Mouse (Mus musculus): ENCODE results near the gene Tsc22d1. TPM values are rescaled to one million over a fixed set of nuclear protein-coding genes. Genes with fewer than 3 reads are reported as not detected.
A peak's percentile ranks its signal among the peaks of the same experiment; 100 is the strongest.

Tsc22d1 gene
- total RNA-seq, 2 experiments from 2014 or later, result 540 to 554 TPM

DNA sequence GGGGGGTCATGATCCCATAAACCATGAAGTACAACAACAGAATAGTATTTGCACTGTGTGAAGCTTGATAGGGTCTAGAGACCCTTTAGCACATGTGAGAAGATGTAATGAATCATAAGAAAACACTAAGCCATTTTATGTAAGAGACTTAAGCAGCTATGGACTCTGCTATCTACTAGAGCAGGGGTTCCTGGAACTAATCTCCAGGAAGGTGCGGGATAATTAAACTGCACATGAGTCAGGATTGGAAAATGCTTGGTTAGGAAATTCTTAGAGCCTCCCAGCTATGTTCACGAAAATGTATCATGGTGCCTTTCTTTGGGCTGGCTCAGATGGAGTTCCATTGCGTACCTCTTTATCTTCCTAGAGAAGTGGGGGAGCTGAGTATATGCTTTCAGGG, 106.5 kb downstream of the Tsc22d1 start:
- no peak for DNase-seq

DNA sequence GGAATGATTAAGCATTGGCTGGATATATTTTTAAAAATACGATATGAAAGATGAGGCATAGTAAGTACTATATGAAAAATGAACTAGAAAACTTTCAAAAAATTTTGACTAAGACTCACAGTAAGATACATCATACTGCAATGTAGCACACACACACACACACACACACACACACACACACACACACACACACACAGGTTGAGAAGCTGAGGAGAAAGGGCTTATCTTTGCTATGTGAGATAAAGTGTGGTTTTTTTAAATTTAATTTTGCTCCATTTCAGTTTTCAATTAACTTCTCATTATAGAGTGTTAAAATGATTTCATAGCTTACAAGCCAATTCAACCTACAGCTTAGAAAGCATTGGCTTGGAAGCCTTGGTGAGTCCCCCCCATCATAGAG, 108.6 kb downstream of the Tsc22d1 start:
- no peak for DNase-seq

DNA sequence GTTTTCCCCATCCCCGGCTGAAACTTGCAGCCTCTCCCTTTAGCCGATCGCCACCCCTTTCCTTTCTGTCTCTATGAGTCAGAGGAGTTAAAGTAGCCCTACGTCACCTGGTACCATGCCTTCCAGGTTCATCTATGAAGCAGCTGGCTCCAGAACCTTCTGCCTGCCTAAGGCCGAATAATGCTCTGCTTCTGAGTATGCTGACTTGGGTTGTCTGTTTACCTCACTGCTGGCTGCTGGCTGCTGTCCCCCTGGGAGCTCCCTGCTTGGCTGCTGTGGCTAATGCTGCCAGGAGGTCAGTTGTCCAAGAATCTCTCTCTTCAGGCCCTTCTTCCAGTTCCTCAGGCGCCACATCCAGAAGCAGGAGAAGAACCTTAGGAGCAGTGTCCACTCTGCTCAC, 111.7 kb downstream of the Tsc22d1 start:
- DNase-seq, result no peak

DNA sequence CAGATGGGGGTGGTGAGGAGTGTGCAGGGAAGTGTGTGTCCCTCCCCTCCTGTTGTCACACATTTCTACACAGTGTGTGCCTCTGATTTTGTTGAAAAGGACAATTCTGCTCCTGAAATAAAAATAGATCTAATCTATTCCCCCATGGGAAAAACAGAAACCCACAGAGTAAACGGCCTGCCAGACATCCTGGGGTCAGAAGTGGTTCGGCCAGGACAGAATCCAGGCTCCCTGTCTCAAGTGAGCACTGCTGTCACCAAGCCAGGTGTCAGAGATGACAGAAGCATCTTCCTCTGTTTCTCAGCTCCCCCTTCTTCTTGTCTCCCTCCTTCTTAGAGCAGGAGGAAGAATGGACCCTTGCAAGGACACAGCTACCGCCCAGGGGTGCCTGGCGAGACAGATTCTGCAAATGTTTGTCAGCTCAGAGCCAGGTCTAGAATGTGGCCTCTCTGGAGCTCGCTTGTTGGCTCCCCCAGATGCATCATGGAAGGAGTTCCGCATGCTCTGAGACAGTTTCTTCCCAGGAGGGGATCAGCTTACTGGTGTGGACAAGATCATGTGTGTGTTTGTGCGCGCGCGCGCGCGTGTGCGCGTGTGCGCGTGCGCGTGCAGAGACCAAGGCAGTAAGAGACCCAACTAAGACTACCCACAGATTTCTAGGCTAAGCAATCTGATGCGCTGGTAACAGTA, 112.4 kb downstream of the Tsc22d1 start:
- no peak for DNase-seq

DNA sequence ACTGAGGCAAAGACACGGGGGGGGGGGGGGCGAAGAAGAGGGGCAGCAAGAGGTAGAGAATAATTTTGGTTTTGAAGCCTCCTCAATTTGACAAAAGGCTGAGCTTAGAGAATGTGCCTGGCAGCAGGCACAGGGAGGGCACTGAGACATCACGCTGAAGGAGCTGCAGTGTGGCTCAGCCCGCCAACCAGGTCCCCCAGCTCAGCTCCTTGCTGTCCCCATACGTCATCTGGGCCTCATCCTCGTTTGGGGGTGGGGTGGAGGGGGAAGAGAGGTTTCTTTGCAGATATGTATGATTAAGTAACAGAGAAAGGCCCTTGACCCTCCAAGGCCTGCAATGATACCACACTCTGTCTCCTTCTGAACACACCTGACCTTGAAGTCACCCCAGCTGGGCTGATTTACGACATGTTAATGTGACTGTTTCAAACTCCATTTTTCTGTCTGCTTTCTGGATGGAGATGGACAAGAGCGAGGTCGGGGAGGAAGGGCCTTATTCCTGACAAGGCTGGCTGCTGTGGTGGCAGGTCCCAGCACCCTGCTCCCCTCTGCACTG, 113.1 kb downstream of the Tsc22d1 start:
- no peak for DNase-seq

DNA sequence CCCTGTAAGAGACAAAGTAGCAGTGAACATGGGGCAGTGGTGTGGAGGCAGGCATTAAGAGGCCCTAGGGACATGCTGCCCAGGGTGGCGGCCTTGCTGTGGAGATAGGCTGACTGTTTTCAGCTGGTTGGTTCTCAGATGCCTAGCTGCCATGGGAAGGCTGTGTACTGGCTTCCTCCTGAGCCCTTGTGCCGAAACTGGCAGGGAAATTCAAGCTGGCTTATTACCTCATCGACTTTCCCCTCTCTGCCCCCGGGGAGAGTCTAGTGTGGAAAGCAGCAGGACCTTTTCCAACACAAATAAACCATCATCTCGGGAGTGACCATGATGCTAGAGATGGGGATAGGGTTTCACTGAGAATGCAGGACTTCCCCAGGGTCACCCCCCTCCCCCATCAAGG, 113.9 kb downstream of the Tsc22d1 start:
- DNase-seq, result no peak

DNA sequence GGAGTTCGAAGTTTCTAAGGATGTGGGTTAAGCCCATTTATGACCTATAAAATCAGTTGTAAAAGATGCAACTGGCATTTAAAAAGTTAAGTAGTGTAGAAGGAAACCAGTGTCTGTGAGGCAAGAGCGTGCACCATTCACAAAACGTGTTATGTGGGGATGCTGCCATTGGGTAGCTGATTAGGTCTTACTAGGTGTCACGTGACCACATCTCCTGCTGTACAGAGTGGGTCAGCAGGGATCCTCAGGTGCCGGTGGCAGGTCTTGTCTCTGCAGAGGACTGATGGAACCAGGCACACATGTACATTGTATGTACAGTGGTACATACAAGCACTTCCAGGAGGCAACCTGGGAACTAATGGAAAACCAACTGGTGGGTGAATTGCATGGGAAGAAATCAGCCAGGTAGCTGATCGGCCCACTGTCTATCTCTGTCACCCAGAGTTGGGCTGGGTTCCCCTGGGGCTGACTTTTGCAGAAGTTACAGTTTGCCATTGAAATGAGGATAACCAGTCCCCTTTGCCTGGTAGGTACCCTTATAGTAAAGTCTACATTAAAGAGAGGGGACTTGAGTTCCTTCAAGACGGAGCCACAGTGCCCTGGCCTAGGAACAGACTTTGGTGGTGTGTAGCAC, 116.4 kb downstream of the Tsc22d1 start:
- DNase-seq, result no peak

DNA sequence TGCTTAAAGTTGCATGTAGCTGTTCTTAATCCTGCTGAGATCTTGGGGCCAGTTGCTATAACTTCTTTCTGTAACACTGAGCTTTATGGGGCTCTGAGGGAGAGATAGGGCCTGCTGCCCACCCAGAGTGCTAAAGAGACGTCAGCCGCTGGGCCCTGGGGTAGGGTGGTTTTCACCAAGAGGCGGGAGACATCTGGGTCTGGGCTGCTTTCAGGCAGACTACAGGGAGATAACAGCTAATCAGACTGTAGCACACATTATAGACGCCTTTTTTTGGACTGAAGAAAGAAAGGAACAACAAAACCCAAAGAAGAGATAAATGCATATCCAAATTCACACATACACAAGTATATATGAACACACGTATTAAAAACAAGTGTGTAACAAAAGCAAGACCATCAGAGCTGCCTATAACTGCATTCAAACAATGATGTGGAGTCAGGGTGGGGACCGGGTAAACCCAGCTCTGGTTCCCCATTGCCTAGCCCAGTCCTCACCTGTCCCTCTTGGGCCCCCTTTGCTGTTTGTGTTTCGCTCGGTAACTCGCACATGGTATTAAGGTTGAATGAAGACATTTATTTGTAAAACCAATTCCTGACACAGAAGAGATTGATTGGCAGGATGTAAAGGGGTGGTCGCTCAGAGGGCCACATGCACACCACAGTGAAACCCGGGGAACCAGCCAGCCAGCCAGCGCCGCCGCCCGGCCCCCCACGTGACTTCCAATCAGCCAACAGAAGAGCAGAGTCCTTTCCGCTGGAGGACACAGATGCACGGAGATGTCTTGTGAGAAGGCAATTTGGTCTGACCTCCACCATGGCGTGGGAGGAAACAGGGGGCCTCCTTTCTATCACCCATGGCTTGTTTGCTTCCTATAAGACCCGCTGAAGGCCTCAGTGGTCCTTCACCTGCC, 117.8 kb downstream of the Tsc22d1 start:
- no peak for DNase-seq

DNA sequence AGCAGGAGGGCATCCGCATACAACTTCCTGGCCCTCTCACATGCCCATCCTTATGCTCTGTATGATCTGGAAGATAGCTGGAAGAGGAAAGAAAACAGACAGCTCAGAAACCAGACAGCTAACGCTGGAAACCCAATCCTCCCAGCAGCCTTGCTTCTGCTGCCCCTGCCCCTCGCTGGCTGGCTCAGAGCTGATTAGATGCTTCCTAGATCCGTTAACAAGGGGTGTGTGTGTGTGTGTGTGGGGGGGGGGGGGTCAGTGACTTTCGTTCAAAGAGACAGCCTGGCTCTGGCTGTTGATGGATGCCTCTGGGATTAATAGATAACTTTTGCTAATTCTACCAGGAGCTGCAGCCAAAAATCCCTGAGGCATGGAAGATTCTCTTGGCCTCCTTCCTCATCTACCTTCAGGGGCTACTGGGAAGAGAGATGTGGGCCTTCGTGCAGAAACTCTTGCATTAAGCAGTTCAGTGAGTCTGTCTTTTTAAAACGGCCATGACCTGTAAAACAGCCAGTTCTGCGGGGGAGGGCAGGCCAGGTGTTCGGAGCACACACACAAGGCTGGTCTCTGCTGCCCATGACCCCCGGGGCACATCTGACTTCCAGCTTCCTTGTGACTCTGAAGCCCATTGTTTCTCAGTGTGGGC, 118.5 kb downstream of the Tsc22d1 start:
- DNase-seq, result no peak

DNA sequence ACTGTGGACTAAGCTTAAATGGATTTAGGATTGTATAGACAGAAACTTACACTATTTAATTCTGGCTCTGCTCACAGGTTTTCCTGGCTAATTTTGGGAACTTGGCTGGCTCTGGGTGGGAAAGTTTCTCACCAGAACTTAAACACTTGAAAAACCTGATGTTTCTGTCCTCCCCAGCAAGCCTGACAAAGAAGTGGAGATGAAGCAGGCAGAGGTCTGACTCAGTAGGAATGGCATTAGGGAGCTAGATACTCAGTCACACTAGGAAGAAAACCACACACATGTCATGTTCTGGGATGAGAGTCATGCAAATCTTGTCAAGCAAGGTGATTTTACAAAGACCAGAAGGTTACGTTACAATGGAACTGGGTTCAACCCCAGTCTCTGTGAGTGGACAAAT, 120.3 kb downstream of the Tsc22d1 start:
- DNase-seq, result no peak

DNA sequence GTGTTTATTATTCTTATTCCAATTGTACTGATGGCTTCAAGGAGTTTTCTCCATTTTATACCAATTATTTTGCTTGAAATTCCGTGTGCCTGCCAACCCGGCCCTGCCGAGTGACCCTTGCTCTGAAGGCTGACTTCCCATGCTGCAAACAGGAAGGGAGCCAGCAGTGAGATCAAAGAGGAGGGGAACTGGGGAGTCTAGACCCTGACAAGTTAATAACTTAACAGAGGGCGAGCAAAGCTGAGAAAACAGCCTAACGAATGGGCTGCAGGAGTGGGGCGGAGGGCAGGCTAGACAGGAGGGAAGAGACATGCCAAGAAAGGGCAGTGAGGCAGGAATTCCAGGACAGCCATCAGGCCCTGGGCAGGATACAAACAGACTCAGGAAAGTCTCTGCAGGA, 122.2 kb downstream of the Tsc22d1 start:
- DNase-seq, result no peak

DNA sequence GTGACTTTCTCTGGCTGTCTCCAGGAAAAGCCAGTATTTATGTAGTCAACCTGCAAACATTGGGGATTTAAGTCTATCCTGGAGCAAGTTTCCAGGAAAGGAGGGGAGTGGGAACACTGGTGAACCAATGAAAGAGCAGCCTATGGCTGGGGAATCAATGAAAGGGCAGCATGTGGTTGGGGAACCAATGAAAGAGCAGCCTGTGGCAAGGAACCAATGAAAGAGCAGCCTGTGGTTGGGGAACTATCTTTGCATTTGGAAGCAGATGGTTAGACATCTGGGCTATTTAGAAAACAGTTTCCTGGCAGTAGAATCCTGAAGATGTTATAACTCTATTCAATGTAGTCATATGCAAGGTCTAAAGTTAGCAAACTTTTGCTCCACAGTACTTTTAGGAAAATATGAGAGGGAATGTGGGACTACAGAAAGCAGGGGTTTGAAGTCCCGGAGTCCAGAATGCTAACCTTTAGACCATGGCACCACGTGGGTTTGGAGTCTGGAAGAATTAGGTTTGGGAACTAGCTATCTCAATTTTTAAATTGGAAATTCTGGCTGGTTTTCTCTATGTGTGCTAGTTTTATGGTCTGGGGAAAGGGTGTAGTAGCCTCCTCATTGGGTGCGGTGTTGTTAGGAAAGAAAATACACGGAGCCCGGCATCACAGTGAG, 125.4 kb downstream of the Tsc22d1 start:
- no peak for DNase-seq

DNA sequence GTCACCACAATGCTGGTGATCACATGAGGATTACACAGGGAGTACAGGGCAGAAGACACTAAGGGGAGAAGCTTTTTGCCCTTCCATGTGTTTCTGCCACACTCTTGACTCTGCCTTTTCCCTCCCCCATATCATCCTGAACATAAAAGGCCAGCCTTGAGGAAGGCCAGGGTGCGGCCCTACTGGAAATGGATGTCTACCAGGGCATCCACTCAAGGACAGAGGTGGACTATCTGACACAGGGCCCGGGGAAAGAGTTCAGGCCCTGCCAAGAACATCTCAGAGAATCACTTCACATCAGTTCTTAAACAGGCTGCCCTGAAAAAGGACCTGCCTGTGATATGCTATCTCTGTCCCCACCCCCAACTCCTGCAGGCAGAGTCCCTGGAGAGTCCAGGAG, 126.6 kb downstream of the Tsc22d1 start:
- DNase-seq, result no peak

DNA sequence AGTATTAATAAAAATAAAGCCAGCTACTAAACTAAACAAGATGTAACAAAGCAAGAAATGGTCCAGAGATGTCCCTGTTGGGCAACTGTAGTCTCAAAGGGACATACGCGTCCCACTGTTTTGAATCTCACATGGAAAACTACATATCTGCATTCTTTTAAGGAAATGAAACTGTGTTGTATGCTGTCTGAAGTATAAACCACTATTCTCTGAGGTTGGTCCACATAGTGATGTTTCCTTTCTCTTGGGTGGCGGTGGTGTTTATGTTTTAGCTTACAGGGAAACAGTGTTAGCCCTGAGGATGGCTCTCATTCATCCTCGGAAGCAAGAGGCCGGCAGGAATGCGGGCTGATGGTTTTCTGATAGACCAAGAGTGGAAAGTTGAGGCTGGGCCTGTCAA, 129.4 kb downstream of the Tsc22d1 start:
- DNase-seq, result no peak

DNA sequence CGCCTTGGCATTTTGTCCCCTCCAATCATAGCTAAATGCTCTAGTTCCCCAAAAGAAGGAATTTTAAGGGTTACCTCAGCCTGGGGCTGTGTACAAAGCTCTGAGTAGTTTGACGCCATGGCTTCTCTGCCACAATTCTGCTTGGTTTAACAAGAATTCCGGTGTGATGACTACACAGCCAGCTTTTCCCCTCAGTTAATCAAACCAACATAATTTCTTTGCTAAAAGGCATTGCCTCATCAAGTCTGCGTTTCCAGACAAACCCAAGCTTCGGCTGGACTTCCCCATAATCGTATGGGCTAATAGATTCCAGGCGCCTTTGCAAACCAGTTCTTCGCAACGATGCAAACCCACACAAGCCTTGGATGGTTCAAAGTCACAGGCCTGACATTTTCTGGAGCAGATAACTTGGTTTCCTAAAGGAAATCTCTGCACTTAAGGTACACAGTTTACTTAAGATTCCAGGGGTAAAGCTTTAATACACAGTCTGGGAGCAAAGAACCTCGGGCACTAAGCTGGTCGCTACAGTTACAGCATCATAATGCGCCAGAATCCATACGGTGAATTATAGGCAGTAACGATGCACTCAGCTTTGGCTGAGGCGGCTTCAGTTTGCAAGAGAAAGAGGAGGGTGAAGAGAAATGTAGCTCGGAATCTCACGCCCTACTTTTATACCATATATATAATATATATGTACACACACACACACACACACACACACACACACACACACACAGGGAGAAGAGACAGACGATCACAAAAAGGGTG, 140.7 kb downstream of the Tsc22d1 start:
- no peak for DNase-seq

DNA sequence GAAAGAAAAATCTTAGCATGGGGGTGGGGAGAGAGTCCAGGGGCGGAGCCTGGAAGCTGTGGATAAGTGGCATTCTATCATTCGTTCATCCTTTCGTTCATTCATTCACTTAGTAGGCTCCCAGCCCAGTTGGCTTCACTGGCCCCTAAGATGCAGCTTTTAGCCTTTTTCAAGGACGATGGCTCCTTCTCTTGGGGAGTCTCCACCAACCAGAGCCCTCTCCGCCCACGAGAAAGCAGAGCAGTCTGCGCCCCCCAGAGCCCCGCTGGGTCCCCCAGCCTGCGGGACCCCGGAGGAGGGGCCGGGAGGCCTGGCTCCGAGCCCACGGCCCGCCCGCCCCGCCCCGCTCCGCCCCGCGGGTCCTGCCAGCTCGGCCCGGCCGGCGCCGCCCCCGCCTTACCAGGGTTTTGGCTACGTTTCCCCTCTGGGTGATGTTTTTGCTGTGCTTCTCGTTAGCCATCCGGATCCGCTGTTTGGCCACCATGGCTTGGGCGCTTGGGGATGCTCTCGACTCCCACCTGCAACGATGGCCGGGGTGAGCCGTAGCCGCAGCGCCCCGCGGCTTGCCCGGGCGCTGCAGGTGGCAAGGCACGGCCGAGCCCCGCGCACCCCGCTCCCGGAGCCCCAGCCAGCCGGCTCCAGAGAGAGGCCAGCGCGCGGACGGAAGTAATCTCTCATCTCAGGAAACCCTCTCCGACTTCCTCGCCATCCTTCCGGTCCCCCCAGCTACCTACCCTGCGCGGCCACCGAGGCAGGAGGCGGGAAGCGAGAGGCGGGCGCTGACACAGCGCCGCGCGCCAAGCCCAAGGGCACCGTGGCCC, 141.5 kb downstream of the Tsc22d1 start:
- peak; percentile 67 to 70 for DNase-seq

DNA sequence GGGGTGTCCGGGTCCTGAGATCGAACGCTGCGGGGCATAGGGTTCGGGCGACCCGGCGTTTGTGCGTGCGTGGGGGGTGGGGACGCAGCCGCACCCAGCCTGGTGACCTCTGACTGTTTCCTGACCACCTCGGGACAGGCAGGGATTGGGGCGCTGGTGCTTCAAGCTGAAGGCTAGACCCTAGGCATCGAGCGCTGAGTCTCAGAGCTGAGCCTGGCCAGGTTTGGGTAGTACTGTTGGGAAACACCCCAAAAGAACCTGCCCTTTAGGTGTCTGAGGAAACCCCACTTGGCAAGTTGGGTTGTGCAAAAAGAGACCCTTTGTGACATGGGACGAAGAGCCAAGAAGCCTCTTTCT, 142.1 kb downstream of the Tsc22d1 start, which contains the start of gene Serp2:
TSS of gene Serp2 (minus strand) at position 38 of the 357 bp plus-strand sequence.
- DNase-seq, result no peak
